Mouse (Mus musculus): ENCODE results near the gene Timp3.
"Not testable (repeated sequence)": the region's sequence is repeated elsewhere in the genome, so short reads cannot be mapped to it uniquely, and the experiment has no call there.

Gene Timp3

DNA sequence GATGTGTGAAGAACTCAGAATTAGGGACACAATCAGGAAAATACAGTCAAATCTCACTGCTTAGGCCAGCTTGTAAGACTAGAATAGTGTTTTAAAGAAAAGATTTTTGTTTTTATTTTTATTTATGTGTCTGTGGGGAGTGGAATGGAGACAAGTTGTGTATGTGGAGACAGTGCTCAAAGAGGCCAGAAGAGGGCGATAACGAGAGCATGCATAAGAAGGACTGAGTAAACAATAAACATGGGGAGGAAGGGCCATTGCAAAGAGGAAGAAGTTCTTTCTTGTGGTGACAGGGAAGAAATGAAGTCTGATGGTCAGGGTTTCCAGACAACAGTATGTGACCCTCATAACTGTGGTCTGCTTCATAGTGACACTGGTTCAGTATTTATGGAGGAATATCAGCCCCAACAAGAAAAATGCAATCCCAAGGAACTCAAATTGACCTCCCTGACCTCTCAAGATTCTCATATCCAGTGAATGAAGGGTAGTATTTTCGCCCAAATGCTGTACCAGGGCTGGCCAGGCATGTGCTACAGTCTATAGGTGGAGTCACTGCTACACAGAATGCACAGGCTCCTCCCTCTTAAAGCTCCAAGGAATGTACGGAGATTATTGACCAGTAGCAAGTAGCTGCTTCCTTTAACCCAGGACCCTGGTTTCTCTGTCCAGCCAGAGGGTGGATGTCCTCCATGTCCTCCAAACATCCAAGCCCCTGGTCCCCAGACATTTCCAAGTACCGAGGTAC lies 56.8 kb downstream of the Timp3 start:
- DNase-seq, result peak; percentile 49

DNA sequence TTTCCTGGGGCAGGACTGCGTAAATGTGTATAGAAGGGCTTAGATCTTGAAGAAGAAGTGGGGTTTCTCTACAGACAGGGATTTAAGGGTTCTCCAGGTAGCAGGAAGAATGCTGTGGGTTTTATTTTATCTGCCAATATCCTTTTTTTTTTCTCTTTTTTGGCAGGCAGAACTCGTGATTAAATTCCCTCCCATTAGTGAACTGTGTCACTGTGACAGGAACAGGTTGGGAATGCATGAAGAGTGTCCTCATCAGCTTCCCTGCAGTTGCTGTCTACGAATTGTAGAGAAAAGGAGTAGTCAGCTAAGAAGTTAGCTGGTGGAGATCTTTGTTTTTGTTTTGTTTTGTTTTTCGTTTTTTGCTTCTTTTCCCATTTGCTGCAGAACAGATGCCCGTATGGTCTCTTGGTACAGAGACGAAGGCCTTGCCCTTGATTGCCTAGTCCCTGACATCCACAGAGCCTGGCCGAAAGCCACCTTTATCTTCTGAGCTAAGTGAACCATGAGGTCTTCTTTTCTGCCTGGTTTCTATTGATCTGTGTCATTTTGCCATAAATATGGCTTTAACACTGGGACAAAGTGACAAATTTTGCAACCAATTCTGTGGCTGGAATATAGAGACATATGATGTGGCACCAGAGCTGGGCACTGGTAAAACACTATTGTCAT lies 58.3 kb downstream of the Timp3 start:
- peak; percentile 56 for DNase-seq

DNA sequence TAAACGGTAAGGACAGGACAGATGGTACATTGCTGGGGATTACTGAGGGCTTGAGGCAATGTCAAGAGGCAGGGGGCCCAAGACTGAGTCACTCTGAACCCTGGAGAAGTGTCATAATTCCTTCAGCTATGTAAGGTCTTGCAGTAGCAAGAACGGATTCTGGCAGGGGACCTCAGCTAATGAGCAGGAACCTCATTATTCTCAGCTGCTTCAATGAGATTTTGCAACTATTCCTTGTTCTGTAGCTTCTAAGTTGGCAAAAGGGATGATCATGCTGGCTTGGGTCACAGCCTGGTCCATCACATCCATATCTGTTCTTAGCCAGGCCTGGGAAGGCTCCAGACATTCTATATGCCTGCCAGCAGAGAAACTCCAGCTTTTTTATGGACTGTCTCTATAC lies 59.0 kb downstream of the Timp3 start:
- peak; percentile 74 for DNase-seq

- peak; percentile 89 for DNase-seq
Measured at GRCm38 (mm10) chr10:86359699-86360098, 59.5 kb downstream of the Timp3 start.

DNA sequence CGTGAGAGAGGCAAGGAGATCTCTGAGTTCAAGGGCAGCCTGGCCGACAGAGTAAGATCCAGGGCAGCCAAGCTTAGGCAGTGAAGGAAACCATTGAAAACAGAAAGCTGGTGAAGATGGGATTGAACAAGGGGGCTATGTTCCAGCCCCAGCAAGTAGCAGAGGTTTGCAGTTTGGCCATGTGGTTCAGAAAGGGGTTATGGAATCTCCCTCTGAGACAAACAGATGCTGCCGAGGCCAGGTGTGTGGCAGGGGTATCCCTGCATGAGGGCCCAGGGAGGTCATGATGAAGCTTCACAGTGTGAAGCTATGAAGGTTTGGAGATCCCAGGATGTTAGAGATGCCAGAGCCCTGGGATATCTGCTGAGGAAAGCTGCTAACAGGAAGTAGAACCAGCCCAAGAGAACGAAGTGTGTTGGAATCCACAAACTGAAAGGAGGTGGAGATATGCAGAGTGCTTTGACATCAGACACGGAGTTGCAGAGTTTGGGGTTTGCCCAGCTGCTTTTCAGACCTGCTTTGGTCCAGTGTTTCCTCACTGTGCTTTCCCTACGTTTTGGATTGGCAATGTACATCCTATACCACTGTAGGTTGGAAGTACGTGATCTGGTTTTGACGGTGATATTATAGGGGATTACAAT lies 63.6 kb downstream of the Timp3 start:
- no peak for DNase-seq

DNA sequence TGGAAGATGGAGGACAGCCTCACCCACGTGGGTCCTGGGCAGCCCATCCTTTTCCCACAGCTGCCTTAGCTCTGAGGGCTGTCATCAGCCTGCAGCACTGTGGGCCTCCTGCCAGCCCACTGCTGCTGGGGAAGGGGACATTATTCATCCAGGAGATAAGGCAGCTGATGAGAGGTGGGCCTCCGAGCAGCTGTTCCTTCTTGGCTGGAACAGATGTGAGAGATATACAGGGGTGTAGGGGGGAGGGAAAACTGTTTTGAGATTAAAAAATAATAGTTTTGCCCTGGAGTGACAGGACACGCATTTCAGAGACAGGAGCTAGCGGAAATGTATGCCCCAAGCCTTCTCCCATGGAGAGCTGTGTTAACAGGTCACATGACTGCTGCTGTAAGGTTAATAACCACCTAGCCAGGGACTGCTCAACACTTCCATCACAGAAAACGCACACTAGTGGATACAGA lies 65.5 kb downstream of the Timp3 start:
- no peak for DNase-seq

GRCm38 (mm10) chr10:86367346-86367745 lies 67.2 kb downstream of the Timp3 start:
- DNase-seq, result no peak

- no peak for DNase-seq
Measured at GRCm38 (mm10) chr10:86368811-86369210, 68.6 kb downstream of the Timp3 start.

DNA sequence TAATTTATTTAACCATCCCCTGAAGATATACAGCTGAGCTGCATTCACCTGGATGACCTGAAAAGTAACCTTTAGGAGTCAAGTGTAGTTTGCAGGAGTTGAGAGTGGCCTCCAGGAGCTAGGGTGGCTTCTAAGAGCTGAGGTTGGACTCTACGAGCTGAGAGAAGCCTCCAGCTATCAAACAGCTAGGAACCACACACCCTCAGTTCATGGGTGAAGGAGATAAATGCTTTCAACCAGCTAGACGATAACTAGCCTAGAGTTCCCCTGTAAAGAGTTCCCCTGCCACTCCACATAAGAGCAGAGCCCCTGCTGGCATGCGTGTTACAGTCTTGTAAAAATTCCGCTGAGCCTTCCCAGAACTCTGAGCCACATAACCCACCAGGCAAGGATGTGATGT lies 69.2 kb downstream of the Timp3 start:
- DNase-seq, result no peak

GRCm38 (mm10) chr10:86371561-86371960 lies 71.4 kb downstream of the Timp3 start:
- DNase-seq, result no peak

DNA sequence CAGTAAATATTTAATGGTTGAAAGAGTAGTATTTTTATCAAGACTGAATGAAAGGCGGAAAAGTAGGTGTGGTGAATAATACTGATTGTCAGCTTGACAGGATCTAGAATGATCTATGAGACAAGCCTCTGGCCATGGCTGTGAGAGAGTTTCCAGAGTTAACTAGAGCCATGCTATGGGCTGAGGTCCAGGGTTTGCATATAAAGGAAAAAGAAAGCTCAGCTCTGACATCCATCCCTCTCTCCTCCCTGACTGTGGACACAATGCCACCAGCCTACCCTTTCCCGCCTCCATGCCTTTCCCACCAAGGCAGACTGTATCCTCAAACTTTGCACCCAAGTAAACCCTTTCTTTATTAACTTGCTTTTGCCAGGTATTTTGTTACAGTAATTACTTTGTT lies 73.9 kb downstream of the Timp3 start:
- DNase-seq, result no peak

- DNase-seq, result no peak
Measured at GRCm38 (mm10) chr10:86375903-86376302, 75.7 kb downstream of the Timp3 start.

- no peak for DNase-seq
Measured at GRCm38 (mm10) chr10:86376392-86377185, 76.4 kb downstream of the Timp3 start.

- DNase-seq, result not testable (repeated sequence)
Measured at GRCm38 (mm10) chr10:86378803-86379202, 78.6 kb downstream of the Timp3 start.

GRCm38 (mm10) chr10:86380626-86381025 lies 80.5 kb downstream of the Timp3 start:
- DNase-seq, result no peak

- DNase-seq, result no peak
Measured at GRCm38 (mm10) chr10:86381150-86381921, 81.2 kb downstream of the Timp3 start.

DNA sequence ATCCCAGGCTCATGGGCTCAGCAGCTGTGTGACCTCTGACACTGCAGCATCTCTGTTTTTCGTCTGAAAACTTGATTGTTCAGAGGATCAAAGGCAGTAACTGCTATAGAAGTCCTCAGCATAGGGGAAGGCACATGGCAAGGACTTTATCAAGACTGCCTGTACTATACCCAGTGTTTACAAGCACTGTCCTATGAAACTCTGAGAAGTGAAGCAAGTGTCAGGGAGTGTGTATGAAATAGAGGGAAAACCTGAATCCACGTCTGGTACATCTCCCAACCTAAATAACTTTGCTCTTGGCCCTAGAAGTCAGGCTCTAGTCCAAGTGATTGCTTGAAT lies 81.7 kb downstream of the Timp3 start:
- DNase-seq, result no peak

- DNase-seq, result no peak
Measured at GRCm38 (mm10) chr10:86384655-86385054, 84.5 kb downstream of the Timp3 start.

DNA sequence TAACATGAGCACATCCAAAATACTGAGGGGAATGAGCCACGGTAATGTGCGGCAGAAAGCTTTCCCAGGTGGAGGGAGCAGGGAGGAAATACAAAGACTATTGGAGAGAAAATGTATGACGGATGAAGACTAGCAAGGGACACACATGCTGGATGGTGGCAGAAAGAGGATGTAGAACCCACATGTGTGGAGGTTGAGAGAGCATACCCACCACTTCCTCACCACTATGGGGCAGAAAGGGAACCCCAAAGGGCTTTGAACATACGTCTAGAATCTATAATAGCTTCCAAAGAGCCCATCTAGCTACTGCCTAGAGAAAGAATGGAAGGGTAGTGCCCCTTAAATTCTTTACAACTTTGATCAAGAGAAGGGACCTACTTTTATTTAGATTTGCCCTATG lies 85.5 kb downstream of the Timp3 start:
- no peak for DNase-seq

DNA sequence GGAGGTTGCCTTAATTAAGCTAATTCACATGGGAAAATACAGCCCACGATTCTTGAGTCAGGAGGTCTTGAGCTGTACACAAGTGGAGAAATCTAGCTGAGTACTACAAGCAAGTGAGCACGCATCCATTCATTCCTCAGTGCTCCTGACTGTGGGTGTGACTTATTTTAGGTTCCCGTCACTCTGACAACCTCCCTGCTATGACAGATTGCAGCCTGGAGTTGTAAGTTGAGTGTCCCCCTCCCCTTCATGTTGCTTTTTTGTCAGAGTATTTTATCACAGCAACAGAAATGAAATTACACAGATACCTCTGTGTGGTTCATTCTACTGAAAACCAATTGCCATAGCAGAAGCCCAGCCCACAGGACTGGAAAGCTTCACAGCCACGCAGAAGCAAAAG lies 86.1 kb downstream of the Timp3 start:
- no peak for DNase-seq

DNA sequence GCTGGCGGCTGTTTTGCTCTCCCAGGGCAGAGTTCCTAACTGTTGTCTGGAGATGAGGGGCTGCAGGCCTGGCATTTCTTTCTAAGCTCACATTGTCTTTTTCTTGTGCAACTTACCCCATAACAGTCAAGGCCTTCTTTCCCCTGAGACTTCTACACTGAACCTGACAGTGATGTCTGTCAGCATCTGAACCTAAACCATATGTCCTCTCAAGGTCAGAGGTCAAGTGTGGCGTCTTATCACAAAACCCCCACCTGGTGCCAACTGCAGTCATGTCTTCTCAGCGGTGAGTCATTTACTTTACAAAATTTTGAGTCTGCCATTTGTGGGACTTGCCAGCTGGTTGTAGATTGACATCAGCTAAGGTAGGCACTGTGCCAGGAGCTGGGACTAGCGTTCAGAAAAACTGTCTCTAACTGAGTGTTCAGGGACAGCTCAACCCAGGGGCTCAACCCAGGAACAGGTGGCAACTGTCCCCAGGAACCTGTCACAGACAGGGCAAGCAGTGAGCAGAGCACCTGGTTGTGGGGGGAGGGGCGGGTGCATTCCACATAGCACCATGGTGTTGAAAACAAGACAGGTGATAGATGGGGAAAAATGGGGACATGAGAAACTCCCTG lies 87.8 kb downstream of the Timp3 start:
- peak; percentile 71 for DNase-seq

GRCm38 (mm10) chr10:86388803-86389202 lies 88.6 kb downstream of the Timp3 start:
- DNase-seq, result peak; percentile 31

All from cerebellum, adult 9-10 months (tissue).